Mouse (Mus musculus): ENCODE results near the gene Clns1a. TPM values are rescaled to one million over a fixed set of nuclear protein-coding genes. Genes with fewer than 3 reads are reported as not detected.

Gene Clns1a
- total RNA-seq, 2 experiments from 2014 or later = 43.3 to 46.5 TPM

DNA sequence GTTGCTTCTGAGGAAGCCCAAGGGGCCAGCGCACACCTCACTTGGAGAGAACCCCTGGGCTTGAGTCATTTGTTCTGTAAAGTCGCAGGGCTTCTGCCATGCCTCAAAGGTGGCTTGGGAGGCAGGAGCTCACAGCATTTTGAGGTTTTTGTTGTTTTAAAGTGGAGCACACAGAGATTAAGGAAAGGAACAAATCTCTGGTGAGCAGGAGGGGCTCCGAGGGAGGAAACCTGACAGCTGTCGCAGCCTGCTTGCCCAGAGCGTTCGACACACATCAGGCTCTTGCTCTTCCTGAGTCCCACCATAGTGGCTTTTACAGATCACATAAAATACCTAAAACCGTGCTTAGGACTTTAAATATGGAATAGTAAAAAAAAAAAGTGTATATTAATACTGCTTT lies 30.3 kb downstream of the Clns1a start:
- DNase-seq = no peak

DNA sequence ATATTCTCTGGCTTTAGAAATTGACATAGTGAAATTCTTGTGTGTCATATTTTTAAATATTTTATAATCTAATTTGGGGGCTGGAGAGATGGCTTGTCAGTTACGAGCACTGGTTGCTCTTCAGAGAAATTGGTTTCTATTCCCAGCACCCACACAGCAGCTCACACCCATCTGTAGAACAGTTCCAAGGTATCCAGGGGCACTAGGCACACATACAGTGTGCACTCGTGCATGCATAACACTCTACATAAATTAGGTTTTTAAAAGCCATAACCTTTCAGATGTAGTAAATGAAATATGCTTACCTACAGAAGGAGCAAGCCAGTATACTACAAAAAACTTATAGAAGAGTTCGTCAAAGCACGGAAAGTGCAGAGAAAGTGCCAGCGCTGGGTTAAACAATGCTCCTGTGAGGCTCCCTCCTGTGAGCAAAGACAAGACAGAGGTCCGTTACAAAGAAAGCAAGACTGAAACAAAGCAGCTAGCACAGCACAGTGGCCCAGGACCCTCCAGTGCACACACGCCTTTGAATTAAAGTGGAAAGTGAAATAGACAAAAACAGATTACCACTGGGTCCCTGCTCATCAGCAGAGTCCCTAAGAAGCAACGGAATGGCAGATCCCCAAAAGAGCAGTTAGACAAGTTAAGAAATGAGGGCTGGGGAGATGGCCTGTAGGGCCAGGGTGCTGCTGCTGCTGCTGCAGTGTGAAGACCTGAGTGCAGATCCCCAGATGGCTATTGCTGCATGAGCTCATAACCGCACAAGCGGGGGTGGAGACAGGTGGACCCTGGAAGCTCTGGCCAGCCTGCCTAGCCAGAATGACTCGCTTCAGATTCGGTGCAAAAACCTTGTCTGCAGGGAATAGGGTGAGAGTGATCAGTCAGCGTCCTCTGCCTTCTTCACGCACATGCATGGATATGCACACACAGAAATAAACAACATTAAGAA lies 32.5 kb downstream of the Clns1a start:
- no peak for DNase-seq

DNA sequence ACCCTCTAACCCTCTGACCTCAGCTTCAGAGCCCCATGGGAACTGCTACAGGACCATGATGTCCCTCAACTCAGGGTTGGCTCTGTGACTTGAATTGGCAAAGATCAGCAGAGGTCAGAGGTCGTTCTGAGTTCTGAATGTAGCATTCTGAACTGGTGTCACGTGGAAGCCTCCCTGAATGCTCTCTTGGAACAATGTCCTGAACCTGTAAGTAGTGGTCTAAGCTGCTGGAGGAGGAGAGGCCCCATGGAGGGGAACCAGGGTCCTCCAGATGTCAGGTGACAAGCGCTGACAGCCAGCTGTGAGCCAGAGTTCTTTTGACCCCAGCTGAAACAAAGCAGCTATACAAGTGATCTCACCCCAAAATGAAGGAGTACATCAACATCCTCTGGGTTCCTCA lies 34.0 kb downstream of the Clns1a start:
- no peak for DNase-seq

DNA sequence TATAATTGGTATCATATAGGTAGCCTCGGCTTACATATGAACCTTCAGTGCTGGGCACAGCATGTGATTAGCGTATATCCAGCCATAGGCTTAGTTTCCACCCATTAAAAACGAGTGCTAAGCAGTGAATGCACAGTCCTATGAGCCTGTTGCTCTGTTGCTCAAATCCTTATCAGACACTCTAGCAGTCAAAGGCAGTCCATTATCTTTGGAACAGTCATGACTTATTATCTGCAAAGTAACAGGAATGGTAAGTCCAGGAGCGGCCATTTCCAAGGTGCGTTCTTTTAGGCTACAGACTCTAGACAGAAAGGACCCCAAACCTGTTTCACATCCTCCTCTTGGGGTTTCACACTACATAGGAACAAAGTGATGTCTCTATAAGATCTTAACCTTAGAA lies 37.2 kb downstream of the Clns1a start:
- no peak for DNase-seq

DNA sequence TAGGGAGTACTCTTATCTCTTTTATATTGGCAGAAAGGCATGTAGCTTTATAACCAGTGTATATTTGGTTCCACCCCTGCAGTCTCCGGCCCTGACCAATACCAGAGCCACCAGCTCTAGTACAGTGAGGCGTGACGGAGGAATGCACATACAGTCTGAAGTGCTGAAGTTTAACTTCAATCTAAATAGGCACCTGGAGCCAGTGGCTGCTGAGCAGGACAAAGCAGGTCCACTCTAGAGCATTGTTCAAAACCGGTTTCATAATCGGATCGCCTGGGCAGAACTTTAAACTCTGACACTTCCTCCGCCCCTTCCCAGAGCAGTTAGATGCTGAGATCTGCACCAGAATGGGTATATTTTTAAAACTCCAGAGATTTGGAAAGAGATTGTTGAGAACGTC lies 38.6 kb downstream of the Clns1a start:
- DNase-seq = no peak

DNA sequence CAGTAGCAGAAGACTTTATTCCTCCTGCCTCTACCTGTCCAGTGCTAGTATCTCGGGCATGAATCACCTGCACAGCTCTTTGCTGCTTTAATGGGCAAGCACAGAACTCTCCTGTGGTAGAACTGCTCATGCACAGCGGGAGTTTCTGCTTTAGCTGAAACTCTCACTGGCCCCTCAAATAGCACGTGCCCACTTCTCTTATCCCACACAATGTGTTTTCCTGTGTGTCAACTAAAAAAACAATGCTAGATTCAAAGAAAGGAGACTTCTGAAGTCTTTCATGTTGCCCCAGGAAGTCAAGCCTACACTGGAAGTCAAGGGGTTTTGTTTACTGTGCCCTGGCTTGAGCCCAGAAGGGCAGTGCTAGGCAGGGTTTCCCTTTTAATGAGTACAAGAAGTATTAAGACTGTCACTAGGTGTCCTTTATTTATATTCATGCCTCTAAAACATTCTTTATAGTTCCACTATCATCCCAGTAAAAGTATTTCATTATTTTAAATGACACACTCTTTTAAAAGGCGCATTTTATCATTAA lies 39.5 kb downstream of the Clns1a start:
- no peak for DNase-seq

DNA sequence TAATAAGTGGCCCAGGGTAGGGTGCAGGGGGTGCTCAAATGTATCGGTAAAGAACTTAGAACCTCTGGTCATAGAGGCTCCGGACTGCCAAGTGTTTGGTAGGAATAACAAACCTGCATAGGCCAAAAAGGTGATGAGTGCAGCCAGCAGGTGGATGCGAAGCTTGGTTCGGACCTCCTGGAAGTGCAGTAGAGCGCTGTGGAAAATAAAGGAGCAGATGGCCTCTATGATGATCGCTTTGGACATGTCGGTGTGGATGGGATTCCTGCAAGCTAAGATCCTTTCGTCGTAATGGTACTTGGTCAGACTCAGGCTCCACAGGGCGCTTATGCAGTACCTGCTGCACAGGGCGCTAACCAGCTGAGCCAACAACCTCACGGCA lies 40.8 kb downstream of the Clns1a start:
- no peak for DNase-seq

DNA sequence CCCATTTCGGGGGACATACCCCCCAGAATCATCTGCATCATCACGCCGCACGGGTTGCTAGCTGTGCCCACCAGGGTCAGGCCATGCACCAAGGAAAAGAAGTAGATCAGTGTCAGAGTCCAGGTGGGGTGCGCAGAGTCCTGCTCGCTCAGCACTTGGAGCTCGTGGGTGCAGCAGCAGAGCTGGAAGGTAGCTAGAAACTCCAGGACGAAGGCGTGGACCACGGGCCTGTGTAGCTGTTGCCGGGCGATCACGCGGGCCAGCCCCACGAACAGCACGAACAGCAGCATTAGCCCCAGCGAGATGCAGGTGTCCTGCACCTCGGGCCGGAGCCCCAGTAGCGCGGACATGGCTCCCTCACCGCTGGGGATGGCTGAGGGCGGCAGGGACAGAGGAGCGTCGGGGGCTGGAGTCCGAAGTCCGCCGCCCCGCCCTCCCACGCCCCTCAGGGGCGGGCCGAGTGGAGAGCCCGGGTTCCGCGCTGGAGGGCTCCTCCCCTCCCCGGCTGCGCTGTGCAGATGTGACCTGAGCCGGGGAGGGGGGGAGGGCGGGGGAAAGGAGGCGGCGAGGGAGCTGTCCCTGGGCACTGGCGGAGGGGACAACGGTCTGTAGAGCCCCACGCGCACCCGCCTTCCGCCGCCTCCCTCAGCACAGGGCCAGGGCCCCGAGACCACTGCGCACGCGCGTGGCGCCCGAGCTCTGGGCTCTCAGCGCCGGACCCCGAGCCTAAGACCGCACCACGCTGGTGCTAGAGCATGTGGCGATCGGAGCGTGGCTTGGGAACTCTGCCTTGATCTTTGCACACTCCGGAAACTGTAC lies 41.4 kb downstream of the Clns1a start, which contains the start of gene Aqp11:
Aqp11 (minus strand) TSS at position 652 of the 819 bp plus-strand sequence.
- DNase-seq = peak; percentile 82

DNA sequence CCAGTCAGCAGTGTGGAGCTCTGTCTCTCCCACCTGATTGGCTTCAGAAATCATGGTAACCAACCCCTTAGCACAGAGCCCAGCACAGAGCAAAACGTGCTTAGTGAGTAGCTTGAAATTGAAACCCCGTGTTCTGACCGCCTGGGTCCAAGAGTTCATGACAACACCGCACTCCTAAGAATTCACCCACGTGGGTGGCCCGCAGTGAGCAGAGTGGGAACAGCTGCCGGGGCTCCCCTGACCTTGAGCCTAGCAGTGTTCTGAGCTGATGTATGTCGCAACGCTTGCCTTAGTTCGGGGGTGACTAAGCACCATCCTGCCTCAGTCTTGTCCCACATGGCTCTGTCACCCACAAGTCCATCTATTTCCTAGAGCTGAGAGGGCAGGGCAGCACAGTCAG lies 44.5 kb downstream of the Clns1a start:
- DNase-seq = no peak

DNA sequence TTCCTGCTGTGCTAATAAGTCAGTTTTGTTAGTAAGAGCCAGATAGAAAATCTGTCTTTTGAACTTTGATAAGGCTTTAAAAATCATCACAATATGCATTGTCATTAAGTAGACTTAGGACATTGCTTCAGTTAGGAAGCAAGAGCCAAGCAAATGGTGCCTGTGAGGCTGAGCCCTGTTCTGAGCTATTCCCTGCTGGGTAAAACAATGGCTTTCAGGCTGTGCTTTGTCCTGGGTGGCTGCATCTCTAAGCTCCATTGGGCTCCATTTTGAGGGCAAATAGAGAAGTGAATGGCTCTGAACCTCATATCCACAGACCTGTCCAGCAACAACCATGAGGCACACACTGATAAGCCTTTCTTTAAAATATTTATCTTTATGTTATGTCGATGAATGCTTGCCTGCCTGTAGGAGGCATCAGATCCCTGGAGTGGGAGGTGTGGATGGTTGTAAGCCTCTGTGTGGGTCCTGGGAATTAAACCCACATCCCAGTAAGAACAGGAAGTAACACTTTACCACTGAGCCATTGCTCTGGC lies 45.4 kb downstream of the Clns1a start:
- no peak for DNase-seq

DNA sequence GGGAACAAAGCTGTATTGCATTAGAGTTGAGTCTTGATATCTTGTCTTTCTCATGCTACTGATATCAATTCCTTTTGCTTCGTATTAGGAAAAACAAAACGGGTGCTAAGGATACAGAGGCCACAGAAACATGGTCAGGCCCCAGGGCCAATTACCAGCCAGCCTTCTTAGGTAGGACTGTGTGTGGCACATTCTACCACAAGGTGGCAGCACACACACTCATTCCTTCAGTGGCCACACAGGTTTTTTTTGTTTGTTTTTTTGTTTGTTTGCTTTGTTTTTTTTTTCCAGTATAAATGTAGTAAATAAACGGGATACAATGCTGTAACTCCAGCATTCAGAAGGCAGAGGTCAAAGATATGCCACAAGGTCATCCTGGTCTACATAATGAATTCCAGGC lies 48.9 kb downstream of the Clns1a start:
- peak; percentile 65 for DNase-seq

DNA sequence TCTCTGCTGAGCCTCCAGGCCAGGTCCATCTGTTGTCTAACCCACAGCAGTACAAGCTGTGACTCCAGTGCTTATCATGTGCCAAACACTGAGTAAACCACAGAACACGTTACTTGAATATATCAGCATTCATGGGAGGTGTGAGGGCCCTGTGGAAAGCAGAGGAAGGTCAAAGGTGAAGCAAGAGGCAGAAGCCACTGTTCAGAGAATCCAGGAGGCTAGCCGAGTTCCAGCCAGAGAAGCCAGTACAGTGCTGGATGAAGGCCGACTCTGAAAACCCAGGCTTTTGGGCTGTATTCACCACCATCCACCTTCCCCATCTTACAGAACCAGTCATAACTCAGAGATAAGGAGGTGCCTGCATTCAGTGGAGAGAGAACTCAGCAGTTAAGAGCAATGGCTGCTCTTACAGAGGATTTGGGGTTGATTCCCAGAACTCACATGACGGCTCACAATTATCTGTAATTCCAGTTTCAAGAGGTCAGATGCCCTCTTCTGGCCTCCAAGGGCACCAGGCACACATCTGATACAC lies 50.8 kb downstream of the Clns1a start:
- DNase-seq = no peak

DNA sequence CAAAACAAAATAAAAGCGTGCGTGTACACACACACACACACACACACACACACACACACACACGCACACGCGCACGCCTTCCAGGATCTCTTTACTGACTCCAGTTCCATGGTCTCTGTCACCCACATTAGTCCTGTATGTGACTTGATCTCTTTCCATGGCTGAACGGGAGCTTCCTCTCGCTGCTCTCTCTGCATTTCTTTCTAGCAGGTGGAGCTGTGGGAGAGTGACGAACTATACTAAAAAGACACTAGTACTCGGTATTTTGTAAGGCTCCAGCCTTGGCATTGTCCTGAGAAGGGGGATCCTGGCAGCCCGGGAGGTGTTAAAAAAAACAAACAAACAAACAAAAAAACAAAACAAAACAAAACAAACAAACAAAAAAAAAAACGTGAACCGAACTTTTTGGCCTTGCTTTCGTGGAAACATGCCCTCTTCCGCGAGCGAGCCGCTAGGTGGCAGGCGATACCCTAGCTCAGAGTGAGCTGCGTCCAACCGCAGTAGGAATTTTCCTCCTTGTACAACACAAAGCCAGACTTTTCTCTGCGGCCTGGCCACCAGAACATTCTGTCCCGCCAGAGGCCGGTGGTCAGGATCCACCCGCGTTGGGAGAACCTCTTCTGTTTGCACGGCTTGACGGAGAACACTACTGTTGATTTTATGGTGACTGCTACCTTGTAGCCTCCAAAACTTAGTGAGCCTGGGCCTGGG lies 51.5 kb downstream of the Clns1a start:
- peak; percentile 83 for DNase-seq

DNA sequence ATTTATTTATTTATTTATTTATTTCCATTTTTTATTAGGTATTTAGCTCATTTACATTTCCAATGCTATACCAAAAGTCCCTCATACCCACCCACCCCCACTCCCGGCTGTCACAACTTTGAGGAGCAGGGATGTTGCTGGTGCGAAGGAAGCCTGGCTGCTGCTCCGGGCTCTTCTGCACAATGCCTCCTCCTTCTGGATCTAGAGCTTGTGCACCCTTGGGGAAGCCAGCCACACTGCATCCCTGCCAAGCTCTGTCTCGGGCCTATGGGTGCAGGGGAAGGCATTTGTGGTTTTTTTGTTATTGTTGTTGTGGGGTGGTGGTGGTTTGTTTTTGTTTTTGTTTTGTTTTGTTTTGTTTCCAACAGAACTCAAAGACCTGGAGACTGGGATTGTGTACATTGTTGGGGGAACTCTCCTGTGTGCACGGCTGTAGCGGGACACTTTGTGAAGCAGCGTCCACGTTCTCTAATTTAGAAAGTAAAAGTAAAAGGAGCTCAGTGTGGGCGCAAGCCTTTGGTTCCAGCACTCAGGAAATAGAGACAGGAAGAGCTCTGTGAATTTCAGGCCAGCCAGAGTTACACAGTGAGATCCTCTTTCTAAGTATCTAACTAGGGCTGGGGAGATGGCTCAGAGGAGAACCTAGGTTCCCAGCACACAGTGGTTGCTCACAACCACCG lies 52.2 kb downstream of the Clns1a start:
- peak; percentile 22 for DNase-seq

DNA sequence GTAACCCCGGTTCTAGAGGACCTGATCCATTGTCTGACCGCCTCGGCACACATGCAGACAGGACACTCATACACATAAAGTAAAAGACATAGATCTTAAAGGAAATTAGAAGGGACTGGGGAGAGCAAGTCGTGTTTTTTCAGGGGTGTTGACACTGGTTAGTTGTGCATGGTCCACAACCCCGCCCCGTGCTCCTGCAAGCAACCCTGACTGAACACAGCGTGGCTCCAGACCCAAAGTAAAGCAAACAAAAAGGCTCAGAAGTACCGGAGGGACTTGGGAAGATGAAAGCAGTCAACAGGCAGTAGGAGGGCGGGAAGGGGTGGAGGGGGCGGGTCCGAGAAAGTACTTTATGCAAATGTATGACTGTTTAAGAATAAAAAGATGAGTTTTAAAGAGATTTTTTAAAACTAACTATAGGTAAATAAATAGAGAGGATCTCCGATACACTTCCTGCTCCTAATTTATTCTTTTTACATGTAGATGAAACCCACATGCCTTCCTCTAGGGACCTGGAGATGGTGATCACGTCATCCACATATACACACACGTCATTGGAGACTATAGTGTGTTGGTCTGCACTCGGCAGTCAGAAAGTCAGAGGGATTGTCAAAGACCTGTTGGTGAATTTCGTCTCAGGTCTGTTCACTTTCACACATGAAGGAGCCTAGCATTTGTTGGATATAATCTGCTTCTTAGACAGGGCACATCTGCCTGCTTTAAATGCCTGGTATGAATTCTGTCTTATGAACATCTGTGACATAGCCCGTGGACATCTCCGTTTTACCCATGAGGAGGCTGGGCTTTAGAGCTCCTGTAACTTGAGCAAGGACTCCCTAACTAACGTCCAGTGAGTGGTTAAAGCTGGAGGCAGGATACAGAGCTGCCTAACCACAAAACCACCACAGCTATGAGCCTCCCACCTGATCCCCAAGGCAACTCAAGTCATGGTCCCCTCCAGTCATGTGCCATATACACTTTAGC lies 53.1 kb downstream of the Clns1a start:
- no peak for DNase-seq

DNA sequence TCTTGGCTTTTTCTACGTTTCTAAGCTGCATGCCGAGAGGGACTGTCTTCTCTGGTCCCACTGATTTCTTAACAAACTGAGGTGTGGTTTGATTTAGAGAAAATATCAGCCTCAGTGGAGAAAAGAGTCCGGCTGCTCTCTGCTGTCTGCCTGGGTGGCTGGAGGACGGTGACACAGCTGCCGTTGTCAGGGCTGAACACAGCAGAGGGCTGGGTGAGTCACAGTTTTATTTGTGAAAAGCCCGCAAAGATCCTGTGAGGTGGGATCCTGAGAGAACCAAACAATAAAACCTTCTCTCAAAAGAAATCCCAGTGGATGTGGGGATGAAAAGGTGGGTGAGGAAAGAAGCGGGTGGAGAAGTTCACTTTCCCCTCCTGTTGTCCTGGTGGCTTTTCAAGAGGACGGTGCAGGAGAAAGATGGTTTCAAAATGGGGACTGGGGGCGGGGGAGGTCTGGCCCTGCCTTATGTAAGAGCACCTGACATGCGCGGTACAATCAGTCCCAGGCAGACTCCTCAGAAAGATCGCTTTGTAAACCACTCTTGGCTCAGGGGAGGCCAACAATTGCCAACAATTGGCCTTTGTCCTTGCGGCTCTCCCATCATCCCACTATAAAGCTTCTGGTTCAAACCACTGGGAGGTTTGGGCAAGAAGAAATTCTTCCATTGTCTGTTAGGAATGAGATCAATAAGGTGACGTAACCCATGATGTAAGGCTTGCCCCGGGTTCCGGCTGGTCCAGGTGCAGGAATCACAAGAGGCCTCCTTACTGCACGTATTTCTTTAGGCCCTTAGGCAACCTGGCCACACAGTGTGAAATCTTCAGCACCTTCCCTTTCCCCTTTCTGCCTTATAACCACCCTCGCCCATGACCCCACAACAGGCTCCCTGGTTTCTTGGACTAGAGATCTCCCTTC lies 60.8 kb downstream of the Clns1a start:
- no peak for DNase-seq

DNA sequence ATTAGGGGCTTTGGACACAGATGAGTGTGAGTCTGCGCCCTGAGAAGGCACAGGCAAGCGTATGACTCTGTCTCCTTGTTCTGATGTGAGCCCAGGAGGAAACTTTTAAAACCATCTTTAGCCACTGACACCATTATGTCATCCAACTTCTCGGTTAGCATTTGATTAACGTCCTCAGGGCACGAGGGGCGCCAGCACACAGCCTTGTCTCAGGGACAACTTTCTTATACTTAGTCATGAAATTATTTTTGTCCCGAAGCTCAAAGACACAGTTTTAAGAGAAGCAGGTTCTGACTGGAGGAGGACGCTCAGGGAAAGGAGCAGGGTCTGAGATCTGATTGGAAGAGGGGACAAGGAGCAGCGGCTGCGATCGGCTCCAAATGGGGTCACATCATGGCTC lies 68.2 kb downstream of the Clns1a start:
- no peak for DNase-seq

DNA sequence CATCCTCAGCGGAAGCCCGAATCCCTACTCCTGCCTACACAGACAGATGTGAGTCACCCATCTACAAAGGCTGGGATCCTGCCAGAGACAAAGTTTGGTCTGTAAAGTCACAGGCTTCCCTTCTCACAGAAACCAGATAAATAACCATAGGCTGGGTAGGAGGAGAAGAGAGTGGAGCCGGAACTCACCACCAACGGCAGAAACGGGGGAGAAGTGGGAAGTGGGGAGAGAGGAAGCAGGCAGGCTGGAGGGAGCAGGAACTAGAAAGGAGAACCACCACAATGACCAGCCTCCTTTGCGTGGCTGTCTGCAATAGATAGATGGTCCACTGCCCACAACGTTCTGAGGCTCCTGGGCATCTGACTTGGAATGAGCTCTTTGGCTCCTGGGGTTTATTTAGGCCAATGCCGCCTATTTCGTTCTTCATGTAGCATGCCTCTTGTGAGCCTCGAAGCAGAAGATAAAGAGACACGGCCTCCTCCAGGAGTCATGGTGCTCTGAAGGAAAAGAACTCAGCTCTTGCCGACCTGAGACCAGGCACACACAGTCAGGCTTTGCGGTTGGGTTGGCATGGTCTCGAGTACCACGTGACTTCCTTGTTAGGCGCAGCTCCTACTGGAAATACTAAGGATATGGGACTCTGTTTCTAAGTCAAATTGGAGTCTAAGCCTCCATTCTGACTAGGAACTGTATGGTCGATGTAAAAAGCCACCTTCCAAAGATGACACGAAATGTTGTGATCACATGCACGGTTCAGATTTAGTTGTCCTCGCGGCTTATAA lies 68.9 kb downstream of the Clns1a start:
- DNase-seq = no peak

Data from gastrocnemius, postnatal 10 days (tissue).